ENCODE assay signal across 12 mouse cellular contexts in the genomic region with DNA sequence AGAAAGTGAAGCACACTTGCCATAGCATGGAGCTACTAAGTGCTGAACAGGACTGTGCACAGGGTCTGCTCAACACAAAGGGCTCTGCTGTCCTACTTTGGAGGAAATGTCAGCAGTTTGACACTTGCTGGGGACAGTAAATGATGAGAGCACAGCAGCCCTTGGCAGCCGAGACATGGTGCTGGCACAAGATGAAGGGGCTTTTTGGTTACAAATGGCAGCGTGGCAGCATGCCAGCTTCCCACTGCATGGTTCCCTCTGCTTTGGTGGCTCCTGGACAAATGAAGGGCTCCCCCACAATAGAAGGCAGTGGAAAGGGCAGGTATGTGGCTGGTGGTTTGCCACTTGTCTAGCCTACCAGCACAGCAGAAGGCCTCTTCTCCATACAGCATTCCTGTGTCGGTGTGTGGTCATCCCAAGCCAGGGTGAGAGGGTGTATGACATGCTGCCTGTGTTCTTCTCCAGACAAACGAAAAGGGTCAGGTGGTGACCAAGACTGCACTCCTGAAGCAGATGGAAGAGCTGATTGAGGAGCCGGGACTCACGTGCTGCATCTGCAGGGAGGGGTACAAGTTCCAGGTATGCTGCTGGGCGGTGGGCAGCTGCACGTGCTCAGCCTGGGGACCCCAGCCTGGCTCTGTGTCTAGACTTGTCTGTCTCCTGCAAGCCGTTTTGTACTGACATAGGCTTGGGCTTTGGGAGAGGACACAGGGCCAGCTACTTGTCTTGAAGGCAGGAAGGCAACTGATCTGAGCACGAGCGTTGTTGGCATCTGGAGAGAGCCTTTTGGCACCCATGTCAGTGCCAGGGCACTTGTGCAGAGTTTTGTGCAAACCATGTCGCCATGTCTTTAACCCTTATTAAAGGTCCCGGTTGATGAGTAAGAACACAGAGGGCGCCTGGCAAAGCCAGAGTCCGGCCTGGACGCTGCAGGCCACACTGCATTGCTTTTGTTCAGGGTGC. TPM values are rescaled to one million over a fixed set of nuclear protein-coding genes. Genes with fewer than 3 reads are reported as not detected.
DNase-seq lines count a peak whose midpoint lies in the region; TF ChIP-seq lines count a peak whose summit lies in the region.
"Had no signal": no experiment of that assay in that cellular context is flagged by ENCODE, and none has a peak within 500 bp of the region (broad histone marks: within the 10 kb centered on the region; RNA-seq: fewer than 3 reads in every experiment).

No protein-coding gene starts in this region.

- TF ChIP-seq POLR2A in thymus, adult 2 months (IDR thresholded peaks at IDR 0.05; ENCODE audit: control insufficient read depth, extremely low read depth, insufficient read depth, low read length, poor library complexity): no peak

- peaks cover 67% of the 10 kb centered on the region for H3K36me3 ChIP-seq in thymus, adult 2 months (ENCODE audit: control insufficient read depth, insufficient read depth, low read length)

- H3K4me1 ChIP-seq in thymus, adult 2 months (replicated peaks; ENCODE audit: control insufficient read depth, insufficient read depth, low read length): no peaks in the 10 kb centered on the region

- no peaks in the 10 kb centered on the region for H3K27me3 ChIP-seq in thymus, adult 2 months (ENCODE audit: control insufficient read depth, insufficient read depth, low read length)
- H3K27me3 ChIP-seq: heart, embryonic 13.5 days had no signal

- H3K4me3 ChIP-seq in thymus, adult 2 months (ENCODE audit: control insufficient read depth, insufficient read depth, low read length): no peak overlapping the region
- H3K4me3 ChIP-seq: heart, embryonic 13.5 days; myocyte had no signal

- peak; percentile 68 to 76 for DNase-seq in layer of hippocampus, postnatal 10 days (ENCODE audit: low spot score in 2 of 2)
- DNase-seq in layer of hippocampus, adult 9-10 months (ENCODE audit: low spot score): no peak
- peak; percentile 34 for DNase-seq in MN1 (ENCODE audit: low spot score)
- DNase-seq in adrenal gland, postnatal 14 days: peak; percentile 84
- DNase-seq in cerebellum, postnatal 36 days: peak; percentile 59 to 61
- no peak for DNase-seq in thymus, adult 2 months
- no peak for DNase-seq in gastrocnemius, adult 18-20 months (ENCODE audit: low spot score)
- DNase-seq in left cerebral cortex, adult 18-20 months (ENCODE audit: low spot score in 2 of 2): no peak
- DNase-seq: kidney, adult 2 months had no signal

- WGBS in thymus, adult 2 months: 96% methylated on average over 16 of the region's 16 CpGs

- no peak for TF ChIP-seq CTCF in thymus, adult 2 months (IDR thresholded peaks at IDR 0.05; ENCODE audit: borderline replicate concordance, control insufficient read depth, extremely low read depth, insufficient read depth, low read length, poor library complexity)

- H3K27ac ChIP-seq in thymus, adult 2 months (ENCODE audit: control insufficient read depth, insufficient read depth, low read length): no peak overlapping the region
- H3K27ac ChIP-seq: heart, embryonic 13.5 days; liver, embryonic 14.5 days had no signal

RNA-seq across cellular contexts. Expression of a gene that starts 53.4 kb away (rescaled TPM):
- 10 to 100 TPM; 20.3 to 21.5 TPM for total RNA-seq in layer of hippocampus, postnatal 10 days (2021)
- total RNA-seq in adrenal gland, postnatal 14 days (2021): 14.8 and 15.5 TPM in 2 replicates
- 5.4 and 5.8 TPM in 2 replicates for polyA plus RNA-seq in thymus, adult 2 months (2012; rRNA removed)
- total RNA-seq in gastrocnemius, adult 18-20 months (2021): 1 to 10 TPM; 1.4 to 2.4 TPM
- total RNA-seq in left cerebral cortex, adult 18-20 months (2021): 10 to 100 TPM; 18.8 to 19.4 TPM

Comparison
In these comparisons a context has a peak if more than half of its experiments do, and no peak if none do; other contexts are left out.
1. DNase-seq: peak in layer of hippocampus, postnatal 10 days (2 of 2), MN1 (single experiment), adrenal gland, postnatal 14 days (single experiment) and cerebellum, postnatal 36 days (2 of 2); none in layer of hippocampus, adult 9-10 months (single experiment), thymus, adult 2 months (single experiment), gastrocnemius, adult 18-20 months (single experiment) and left cerebral cortex, adult 18-20 months (0 of 2).